Mouse (Mus musculus) hindbrain, embryonic 11.5 days (tissue): Measurements from ENCODE around the gene Ncam1. TPM values are rescaled to one million over a fixed set of nuclear protein-coding genes. Genes with fewer than 3 reads are reported as not detected.

Experiments used
- ATAC-seq: fragments of 200-750 bp; cut with Nextera tagmentation; 2 replicates; pipeline ENCODE4 v1.8.0; 2017; ENCODE audit warnings: mild to moderate bottlenecking, moderate TSS enrichment, moderate library complexity; ENCODE audit not compliant: low FRiP score
- DNase-seq: peaks from one replicate; pipeline ENCODE4 v3.0.0-alpha.2; 2015; ENCODE audit warnings: low spot score
- H3K27ac ChIP-seq: fragments of 300-500 bp; sonication (generic); 2 replicates; pipeline ENCODE4 v1.5.1; 2014; ENCODE audit warnings: mild to moderate bottlenecking, low read depth, low read length
- H3K27me3 ChIP-seq: fragments of 300-500 bp; sonication (generic); 2 replicates; pipeline ENCODE4 v1.6.1; 2014; ENCODE audit warnings: mild to moderate bottlenecking, low read length, moderate library complexity, mixed read lengths; ENCODE audit not compliant: control insufficient read depth, insufficient read depth
- H3K36me3 ChIP-seq: fragments of 300-500 bp; sonication (generic); 2 replicates; pipeline ENCODE4 v1.6.1; 2014; ENCODE audit warnings: mild to moderate bottlenecking, low read length, moderate library complexity, mixed read lengths; ENCODE audit not compliant: control insufficient read depth, insufficient read depth
- H3K4me1 ChIP-seq: fragments of 300-500 bp; sonication (generic); replicated peaks from 2 replicates; pipeline ENCODE4 v1.6.1; 2014; ENCODE audit warnings: low read length, mixed read lengths; ENCODE audit not compliant: control insufficient read depth, insufficient read depth
- H3K4me2 ChIP-seq: fragments of 300-500 bp; sonication (generic); replicated peaks from 2 replicates; pipeline ENCODE4 v1.6.1; 2014; ENCODE audit warnings: mild to moderate bottlenecking, low read depth, low read length
- H3K4me3 ChIP-seq: fragments of 300-500 bp; sonication (generic); 2 replicates; pipeline ENCODE4 v1.5.1; 2014; ENCODE audit warnings: low read depth, low read length
- H3K9ac ChIP-seq: fragments of 300-500 bp; sonication (generic); 2 replicates; pipeline ENCODE4 v1.6.1; 2014; ENCODE audit warnings: low read depth, low read length
- H3K9me3 ChIP-seq: fragments of 300-500 bp; sonication (generic); 2 replicates; pipeline ENCODE4 v1.6.1; 2016; ENCODE audit warnings: low read length; ENCODE audit not compliant: control insufficient read depth
- WGBS: fragments of 180-500 bp; shearing (Covaris S2); extraction: QIAGEN DNeasy Blood & Tissue Kit; methylation state at CpG from one replicate; pipeline ENCODE4 v1.1.7; 2014; 5-methylcytosine and 5-hydroxymethylcytosine counted together
- polyA plus RNA-seq: library from polyadenylated mRNA; unstranded; fragments of >200 nt; fragmentation: Nextera tagmentation; extraction: Ambion mirVana; gene quantifications from 2 replicates; pipeline ENCODE4 v1.2.1, GENCODE M21; 2014

Gene Ncam1
- polyA plus RNA-seq, 1 experiment from 2014 or later: 137 TPM

DNA sequence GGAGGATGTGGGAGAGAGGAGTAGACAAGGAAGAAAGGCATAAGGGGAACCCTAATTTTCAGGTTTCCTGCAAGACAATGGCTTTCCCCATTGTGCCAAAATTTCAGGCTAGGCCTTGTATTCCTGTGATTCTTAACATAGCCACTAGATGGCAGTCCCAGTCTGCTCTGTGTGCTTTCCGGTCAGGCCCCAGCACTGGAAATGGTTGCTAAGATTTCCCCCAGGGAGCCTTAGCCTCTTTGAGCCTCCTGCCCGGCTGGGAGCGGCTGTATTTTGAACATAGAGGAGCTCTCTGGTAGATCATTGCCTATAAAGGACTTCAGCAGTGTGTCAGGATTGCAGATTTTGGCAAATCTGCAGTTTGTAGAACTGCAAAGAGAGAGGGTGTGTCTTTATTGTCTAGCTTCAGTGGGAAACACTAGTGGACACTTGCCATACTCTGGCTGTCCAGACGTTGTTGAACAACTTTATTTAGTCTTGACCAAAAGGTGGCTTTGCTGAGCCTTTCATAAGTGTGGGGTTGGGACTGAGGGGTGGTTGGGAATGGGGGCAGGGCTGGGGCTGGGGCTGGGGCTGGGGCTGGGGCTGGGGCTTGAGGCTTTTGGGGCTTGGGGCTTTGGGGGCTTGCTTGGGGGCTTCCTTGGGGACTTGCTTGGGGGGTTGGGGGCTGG, 304.6 kb downstream of the Ncam1 start:
- peak; percentile 86 for DNase-seq
- Histone ChIP-seq H3K27me3 (no peaks in the 10 kb centered on the region), H3K9ac (no peak overlapping the region), H3K4me2 (no peak overlapping the region), H3K36me3 (no peaks in the 10 kb centered on the region), H3K4me3 (no peak overlapping the region), H3K27ac (no peak overlapping the region), H3K9me3 (no peaks in the 10 kb centered on the region), H3K4me1 (no peaks in the 10 kb centered on the region)
- peak; percentile 66 for ATAC-seq
- WGBS: 5% methylated on average over 4 of the region's 4 CpGs

DNA sequence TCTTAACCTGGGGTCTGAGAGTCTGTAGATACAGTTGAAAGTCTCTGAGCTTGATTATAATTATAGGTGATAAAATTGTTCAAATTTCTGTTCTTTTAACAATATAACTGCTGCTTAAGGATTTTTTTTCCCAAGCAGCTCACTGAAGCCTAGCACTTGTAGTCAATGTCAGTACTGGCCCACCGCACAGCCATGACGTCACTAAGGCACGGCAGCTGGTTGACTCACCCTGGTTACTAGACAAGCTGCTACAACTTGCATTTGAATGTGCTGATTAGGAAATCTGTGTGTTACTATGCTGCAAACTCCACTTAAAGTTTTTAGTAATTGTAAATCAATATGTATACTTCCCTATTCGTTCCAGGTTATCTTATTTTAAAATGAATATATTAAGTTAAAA, 308.1 kb downstream of the Ncam1 start:
- 79% methylated on average over 4 of the region's 4 CpGs for WGBS
- no peak overlapping the region for H3K4me3 ChIP-seq
- no peak for ATAC-seq
- H3K4me1 ChIP-seq: 0 out of 2 replicates have a peak, but pooled peaks cover 2% of the 10 kb centered on the region
- no peak overlapping the region for H3K4me2 ChIP-seq
- DNase-seq: no peak
- no peak overlapping the region for H3K9ac ChIP-seq
- H3K27ac ChIP-seq: no peak overlapping the region
- no peaks in the 10 kb centered on the region for H3K36me3 ChIP-seq
- H3K9me3 ChIP-seq: no peaks in the 10 kb centered on the region
- H3K27me3 ChIP-seq: no peaks in the 10 kb centered on the region; the same call in 1 of the 2 replicates

DNA sequence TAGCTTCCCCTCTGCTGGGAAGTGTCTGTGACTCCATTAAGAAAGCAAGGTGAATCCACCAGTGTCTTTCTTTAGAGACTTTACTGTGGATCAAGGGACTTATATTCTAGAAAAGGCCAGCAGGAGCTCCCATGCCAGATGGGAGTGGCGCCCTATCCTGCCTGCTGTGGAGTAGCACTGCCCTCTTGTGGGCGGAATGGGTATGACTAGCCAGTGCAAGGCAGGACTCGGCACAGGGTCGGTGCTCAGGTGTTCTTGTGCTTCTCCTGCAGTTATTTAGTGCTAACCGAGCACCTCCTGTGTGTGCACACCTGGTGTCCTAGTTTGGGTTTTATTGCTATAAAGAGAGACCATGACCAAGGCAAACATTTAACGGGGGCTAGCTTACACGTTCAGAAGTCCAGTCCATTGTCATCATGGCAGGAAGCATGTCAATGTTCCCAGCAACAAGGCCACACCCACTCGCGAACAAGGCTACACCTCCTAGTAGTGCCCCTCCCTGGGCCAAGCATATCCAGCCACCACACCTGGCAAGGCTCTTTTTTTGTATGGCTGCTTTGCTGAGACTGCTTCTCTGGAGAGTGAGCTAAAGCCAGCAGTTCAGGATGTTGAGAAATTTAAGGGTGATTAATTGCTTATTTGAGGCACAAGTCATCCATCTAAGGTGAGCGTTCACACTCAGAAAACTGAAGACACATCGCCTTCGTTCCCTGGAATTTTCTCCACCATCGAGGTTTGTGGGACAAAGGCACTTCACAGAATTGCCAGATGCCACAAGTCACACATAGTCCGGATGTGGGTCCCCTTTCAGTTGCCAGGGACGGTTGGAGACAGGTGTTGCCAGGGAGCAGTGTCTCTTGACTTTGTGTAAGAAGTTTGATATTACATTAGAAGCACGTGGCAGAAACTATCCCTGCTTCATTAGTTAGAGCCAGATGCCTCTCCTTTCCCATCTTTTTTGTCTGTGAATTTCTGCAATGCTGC, 309.5 kb downstream of the Ncam1 start:
- no peak overlapping the region for H3K4me2 ChIP-seq

DNA sequence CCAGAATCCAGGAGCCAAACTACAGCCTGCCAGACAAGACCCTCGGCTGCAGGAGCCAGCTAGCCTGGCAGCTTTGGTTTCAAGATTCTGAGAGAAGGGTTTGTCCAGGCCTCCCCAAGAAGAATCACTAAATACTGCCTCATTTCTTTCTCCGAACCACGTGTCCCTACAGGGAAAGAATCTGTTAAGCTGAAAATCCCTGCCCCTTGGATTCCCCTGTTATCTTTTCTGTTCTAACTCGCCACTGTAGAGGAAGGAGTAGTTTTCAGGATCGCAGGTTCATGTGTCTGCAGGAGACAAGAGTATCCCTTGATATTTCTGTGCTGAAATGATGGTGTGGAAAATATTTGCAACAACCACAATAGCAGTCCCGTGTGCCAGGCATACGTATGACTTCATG, 310.5 kb downstream of the Ncam1 start:
- no peak overlapping the region for H3K4me3 ChIP-seq
- DNase-seq (no peak), ATAC-seq (no peak)
- 0 out of 2 replicates have a peak, but pooled peaks cover 2% of the 10 kb centered on the region for H3K4me1 ChIP-seq
- H3K4me2 ChIP-seq: no peak overlapping the region
- WGBS: 79% methylated on average over 7 of the region's 7 CpGs
- H3K27ac ChIP-seq: no peak overlapping the region
- H3K27me3 ChIP-seq: no peaks in the 10 kb centered on the region; the same call in 1 of the 2 replicates
- no peaks in the 10 kb centered on the region for H3K9me3 ChIP-seq
- H3K9ac ChIP-seq: no peak overlapping the region
- H3K36me3 ChIP-seq: no peaks in the 10 kb centered on the region

More for the DNA sequence above, 309.5 kb downstream of the Ncam1 start:
- Histone ChIP-seq H3K4me1 (0 out of 2 replicates have a peak, but pooled peaks cover 2% of the 10 kb centered on the region), H3K4me3 (no peak overlapping the region), H3K27ac (no peak overlapping the region), H3K9me3 (no peaks in the 10 kb centered on the region), H3K36me3 (no peaks in the 10 kb centered on the region), H3K9ac (0 out of 2 replicates have a peak overlapping the region, but pooled peaks have one; percentile 4), H3K27me3 (no peaks in the 10 kb centered on the region; the same call in 1 of the 2 replicates)
- ATAC-seq (peak; percentile 45; the same call in 1 of the 2 replicates), DNase-seq (peak; percentile 88)
- WGBS: 35% methylated on average over 16 of the region's 16 CpGs

DNA sequence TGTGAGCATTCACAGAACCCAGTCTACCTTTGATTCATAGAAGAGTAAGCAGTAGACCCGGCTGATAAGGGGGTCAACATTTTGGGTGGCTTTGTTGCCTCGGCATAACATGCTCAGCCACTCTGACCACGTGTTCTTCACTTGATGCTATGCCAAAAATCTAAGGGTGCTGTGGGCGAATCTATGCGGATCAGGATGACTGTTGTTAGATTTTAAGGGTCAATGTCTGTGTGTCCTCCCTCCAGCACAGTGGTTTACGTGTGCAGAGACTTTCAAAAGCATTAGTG, 311.1 kb downstream of the Ncam1 start:
- ATAC-seq: no peak
- WGBS: 84% methylated on average over 6 of the region's 6 CpGs
- H3K36me3 ChIP-seq: no peaks in the 10 kb centered on the region
- no peaks in the 10 kb centered on the region for H3K9me3 ChIP-seq
- H3K4me2 ChIP-seq: no peak overlapping the region
- H3K27me3 ChIP-seq: no peaks in the 10 kb centered on the region; the same call in 1 of the 2 replicates
- H3K4me3 ChIP-seq: no peak overlapping the region
- H3K27ac ChIP-seq: no peak overlapping the region
- no peak for DNase-seq
- no peak overlapping the region for H3K9ac ChIP-seq
- 0 out of 2 replicates have a peak, but pooled peaks cover 2% of the 10 kb centered on the region for H3K4me1 ChIP-seq

DNA sequence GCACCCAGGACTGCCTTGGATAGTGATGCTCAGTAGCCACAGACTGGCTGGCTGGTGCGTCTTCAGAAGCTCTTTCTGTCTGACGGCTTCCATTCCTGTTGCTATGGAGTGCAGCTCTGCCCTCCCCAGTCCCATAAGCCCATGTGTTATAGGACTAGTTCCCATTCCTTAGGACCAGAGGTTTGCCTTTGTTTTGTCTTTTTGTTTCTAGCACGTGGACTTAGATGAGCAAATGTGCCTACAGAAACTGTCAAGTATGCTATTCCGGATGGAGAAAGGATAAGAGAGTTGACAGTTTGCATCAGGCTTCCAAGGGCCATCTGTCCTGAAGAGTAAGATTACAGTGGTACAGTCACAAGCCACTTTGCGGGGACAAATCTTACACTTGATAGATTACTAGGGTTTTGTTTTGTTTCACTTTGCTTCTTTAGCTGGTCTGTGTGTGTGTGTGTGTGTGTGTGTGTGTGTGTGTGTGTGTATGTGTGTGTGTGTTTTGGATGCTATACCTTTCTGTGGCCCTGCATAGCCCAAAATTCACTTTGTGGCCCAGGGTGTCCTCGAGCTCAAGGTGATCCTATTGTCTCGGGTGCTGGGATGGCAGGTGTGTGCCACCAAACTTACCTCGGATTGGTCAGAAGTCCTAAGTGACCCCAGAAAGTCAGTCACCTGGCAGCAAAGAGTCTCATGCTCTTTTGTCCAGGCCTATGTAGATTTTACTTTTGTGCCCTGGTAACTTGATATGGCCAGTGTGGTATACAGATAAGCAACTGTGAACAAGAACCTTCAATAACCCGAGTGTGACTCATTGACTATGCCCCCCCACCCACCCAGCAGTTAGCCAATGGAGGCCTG, 311.7 kb downstream of the Ncam1 start:
- Histone ChIP-seq H3K4me3 (no peak overlapping the region), H3K4me2 (no peak overlapping the region), H3K27me3 (no peaks in the 10 kb centered on the region; the same call in 1 of the 2 replicates), H3K9ac (no peak overlapping the region), H3K9me3 (no peaks in the 10 kb centered on the region), H3K4me1 (0 out of 2 replicates have a peak, but pooled peaks cover 2% of the 10 kb centered on the region), H3K27ac (no peak overlapping the region), H3K36me3 (no peaks in the 10 kb centered on the region)
- no peak for ATAC-seq
- 77% methylated on average over 9 of the region's 9 CpGs for WGBS
- no peak for DNase-seq

DNA sequence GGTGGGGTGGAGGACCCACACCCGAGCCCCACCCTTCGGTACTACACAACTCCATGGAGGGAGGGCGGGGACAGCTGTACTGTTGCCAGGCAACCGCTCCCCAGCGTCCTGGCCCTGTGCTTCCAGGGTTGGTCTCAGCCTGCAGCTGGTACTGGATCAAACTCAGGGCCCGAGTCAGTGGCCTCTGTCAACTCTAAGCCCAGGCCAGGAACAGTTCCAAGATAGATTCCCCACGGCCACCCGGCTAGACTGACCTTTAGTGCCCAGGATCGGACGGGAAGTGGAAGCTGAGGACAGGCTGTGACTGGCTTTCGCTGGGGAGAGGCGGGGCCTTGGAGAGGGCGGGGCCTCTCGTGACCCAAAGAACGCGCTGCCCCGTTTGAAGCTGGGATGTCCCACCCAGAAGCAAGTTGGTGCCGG, 312.8 kb downstream of the Ncam1 start, which contains the start of gene Ttc12:
Gene Ttc12, minus strand, starts transcription at position 334 of the 420 bp plus-strand sequence.
- Histone ChIP-seq H3K4me2 (peak within 1 kb of the TSS; percentile 54), H3K4me3 (peak within 1 kb of the TSS; percentile 49), H3K9ac (0 out of 2 replicates have a peak within 1 kb of the TSS, but pooled peaks have one; percentile 37), H3K4me1 (0 out of 2 replicates have a peak, but pooled peaks cover 2% of the 10 kb centered on the region), H3K27ac (peak within 1 kb of the TSS; percentile 43), H3K9me3 (no peaks in the 10 kb centered on the region), H3K27me3 (no peaks in the 10 kb centered on the region; the same call in 1 of the 2 replicates), H3K36me3 (no peaks in the 10 kb centered on the region)
- DNase-seq (peak; percentile 85), ATAC-seq (peak; percentile 92)
- WGBS: 0% methylated on average over 18 of the region's 18 CpGs
